Mouse (Mus musculus) hindbrain, embryonic 14.5 days (tissue): ENCODE data around the gene Vmn1r183. TPM values are rescaled to one million over a fixed set of nuclear protein-coding genes. Genes with fewer than 3 reads are reported as not detected.

Experiments
- ATAC-seq: fragments of 200-750 bp; cut with Nextera tagmentation; 2 replicates; pipeline ENCODE4 v1.8.0; 2017; ENCODE audit warnings: moderate number of reproducible peaks, mild to moderate bottlenecking, moderate TSS enrichment, moderate library complexity; ENCODE audit not compliant: low FRiP score
- DNase-seq: peaks from one replicate; pipeline ENCODE4 v3.0.0-alpha.2; 2015; ENCODE audit warnings: low spot score
- H3K27ac ChIP-seq: fragments of 300-500 bp; sonication (generic); 2 replicates; pipeline ENCODE4 v1.5.1; 2014; ENCODE audit warnings: mild to moderate bottlenecking, moderate library complexity
- H3K27me3 ChIP-seq: fragments of 300-500 bp; sonication (generic); 2 replicates; pipeline ENCODE4 v1.6.1; 2014; ENCODE audit warnings: mild to moderate bottlenecking, low read length, mixed read lengths; ENCODE audit not compliant: control insufficient read depth, insufficient read depth
- H3K36me3 ChIP-seq: fragments of 300-500 bp; sonication (generic); replicated peaks from 2 replicates; pipeline ENCODE4 v1.6.1; 2014; ENCODE audit not compliant: control insufficient read depth, insufficient read depth
- H3K4me1 ChIP-seq: fragments of 300-500 bp; sonication (generic); replicated peaks from 2 replicates; pipeline ENCODE4 v1.6.1; 2014; ENCODE audit warnings: antibody characterized with exemption, low read length, mixed read lengths; ENCODE audit not compliant: control insufficient read depth, insufficient read depth
- H3K4me2 ChIP-seq: fragments of 300-500 bp; sonication (generic); replicated peaks from 2 replicates; pipeline ENCODE4 v1.6.1; 2014; ENCODE audit warnings: mild to moderate bottlenecking, moderate library complexity
- H3K4me3 ChIP-seq: fragments of 300-500 bp; sonication (generic); replicated peaks from 2 replicates; pipeline ENCODE4 v1.5.1; 2014; ENCODE audit warnings: mild to moderate bottlenecking, low read length
- H3K9ac ChIP-seq: fragments of 300-500 bp; sonication (generic); 2 replicates; pipeline ENCODE4 v1.6.1; 2014
- H3K9me3 ChIP-seq: fragments of 300-500 bp; sonication (generic); 2 replicates; pipeline ENCODE4 v1.6.1; 2016; ENCODE audit warnings: low read length; ENCODE audit not compliant: control insufficient read depth
- WGBS: fragments of 180-500 bp; shearing (Covaris S2); extraction: QIAGEN DNeasy Blood & Tissue Kit; methylation state at CpG from one replicate; pipeline ENCODE4 v1.1.7; 2014; 5-methylcytosine and 5-hydroxymethylcytosine counted together
- polyA plus RNA-seq: library from polyadenylated mRNA; unstranded; fragments of >200 nt; fragmentation: Nextera tagmentation; extraction: Ambion mirVana; gene quantifications from 2 replicates; pipeline ENCODE4 v1.2.1, GENCODE M21; 2014

The Vmn1r183 gene
- polyA plus RNA-seq, 1 experiment from 2014 or later, result not detected

DNA sequence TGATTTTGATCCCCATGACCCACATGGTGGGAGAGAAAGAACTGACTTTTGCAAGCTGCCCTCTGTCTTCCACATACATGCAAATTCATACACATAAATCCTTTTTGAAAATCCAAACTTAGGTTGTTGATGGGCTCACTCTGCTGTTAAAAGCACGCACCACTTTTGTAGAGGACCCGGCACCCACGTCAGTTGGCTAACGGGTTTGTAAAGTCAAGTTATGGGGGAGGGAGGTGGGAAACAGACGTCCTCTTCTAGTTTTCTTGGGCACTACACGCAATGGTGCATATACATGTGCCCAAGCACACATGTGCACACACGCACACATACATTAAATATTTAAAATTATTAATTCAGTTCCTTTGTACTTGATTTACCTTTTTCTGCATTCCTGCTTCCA lies 57.8 kb downstream of the Vmn1r183 start:
- ATAC-seq (no peak), DNase-seq (no peak)
- Histone ChIP-seq H3K4me2 (no peak overlapping the region), H3K9me3 (peaks cover 37% of the 10 kb centered on the region), H3K4me1 (peaks cover 5% of the 10 kb centered on the region; the same call in 1 of the 2 replicates), H3K27ac (no peak overlapping the region), H3K27me3 (no peaks in the 10 kb centered on the region), H3K4me3 (no peak overlapping the region), H3K9ac (no peak overlapping the region), H3K36me3 (peaks cover 33% of the 10 kb centered on the region)
- WGBS, result 94% methylated on average over 7 of the region's 7 CpGs

DNA sequence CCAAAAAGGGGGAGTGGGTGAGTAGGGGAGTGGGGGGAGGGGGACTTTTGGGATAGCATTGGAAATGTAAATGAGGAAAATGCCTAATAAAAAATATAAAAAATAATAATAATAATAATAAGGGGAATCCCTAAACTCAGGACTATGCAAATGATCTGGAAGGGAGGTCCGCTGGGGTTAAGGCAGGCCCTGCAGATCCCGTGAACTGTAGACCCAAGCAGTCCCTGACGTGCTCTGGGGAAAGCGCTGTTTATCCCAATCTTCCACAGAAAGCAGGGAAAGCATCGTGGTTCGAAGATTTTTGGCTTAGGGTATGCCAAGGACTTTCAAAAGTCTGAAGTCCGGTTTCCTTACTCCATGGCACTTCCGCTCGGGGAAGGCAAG lies 58.7 kb downstream of the Vmn1r183 start:
- Histone ChIP-seq H3K4me1 (peaks cover 5% of the 10 kb centered on the region; the same call in 1 of the 2 replicates), H3K9me3 (peaks cover 28% of the 10 kb centered on the region), H3K27me3 (no peaks in the 10 kb centered on the region), H3K9ac (peak overlapping the region; percentile 34; the same call in 1 of the 2 replicates), H3K36me3 (peaks cover 23% of the 10 kb centered on the region), H3K27ac (no peak overlapping the region), H3K4me2 (peak overlapping the region; percentile 95), H3K4me3 (peak overlapping the region; percentile 68)
- DNase-seq, result no peak
- 6% methylated on average over 9 of the region's 9 CpGs for WGBS
- ATAC-seq, result peak; percentile 78

DNA sequence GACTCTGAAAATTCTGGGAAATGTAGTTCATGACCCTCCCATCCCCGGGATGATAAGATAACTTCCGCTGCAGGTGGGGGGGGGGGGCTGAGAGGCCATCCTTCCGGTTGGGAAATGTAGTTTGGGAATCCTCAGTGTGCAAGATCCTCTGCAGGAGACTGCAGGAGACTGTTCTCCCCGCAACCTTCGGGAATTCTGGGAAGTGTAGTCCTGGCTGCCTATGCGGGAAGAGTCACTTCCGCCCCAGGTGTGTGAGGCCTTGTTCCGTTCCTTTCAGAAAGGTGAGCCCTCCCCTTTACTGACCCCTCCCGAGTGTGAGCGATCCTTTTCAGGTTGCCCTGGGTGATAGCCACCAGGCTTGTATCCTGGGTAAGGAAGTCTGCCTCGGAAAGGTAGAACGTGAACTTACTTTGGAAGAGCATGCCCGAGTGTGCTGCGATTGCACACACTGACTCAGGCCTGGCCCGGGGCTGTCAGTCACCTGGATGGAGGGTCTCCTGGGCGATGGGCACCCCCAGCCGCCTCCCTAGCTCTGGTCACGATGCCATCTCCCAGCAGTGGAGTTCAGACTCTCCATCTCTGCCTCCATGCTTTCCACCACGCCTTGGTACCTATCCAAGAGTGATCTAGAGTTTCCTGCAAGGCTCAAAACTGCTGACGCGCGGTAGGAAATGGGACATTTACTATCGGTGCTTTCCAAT lies 59.3 kb downstream of the Vmn1r183 start, which contains the start of gene Zfp112:
Gene Zfp112, plus strand, starts transcription at position 159 of the 701 bp plus-strand sequence.
- Histone ChIP-seq H3K27ac (peak within 1 kb of the TSS; percentile 61), H3K27me3 (no peaks in the 10 kb centered on the region), H3K4me1 (peaks cover 5% of the 10 kb centered on the region; the same call in 1 of the 2 replicates), H3K36me3 (peaks cover 18% of the 10 kb centered on the region), H3K4me3 (peak within 1 kb of the TSS; percentile 68), H3K9me3 (peaks cover 22% of the 10 kb centered on the region), H3K4me2 (peak within 1 kb of the TSS; percentile 95), H3K9ac (peak within 1 kb of the TSS; percentile 83)
- WGBS, result 1% methylated on average over 23 of the region's 23 CpGs
- peak; percentile 92 for DNase-seq
- ATAC-seq, result peak; percentile 97

DNA sequence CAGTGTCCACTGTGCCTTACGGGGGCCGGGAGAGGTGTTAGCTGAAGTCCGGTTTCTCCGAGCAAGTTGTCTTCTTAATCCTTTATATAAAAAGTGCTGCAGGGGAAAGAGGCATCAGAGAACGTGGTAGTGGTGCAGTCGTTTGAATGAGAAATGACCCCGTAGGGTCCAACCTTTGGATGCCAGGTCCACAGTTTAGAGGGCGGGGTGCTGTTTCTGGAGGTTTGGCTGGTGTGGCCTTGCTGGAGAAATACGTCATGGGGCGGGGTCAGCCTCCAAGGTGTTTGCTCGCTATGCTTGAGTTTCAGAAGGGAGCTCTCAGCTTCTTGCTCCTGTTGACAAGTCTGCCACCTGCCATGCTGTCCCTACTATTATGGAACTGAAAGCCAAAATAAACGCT lies 59.9 kb downstream of the Vmn1r183 start:
- H3K4me3 ChIP-seq, result peak overlapping the region; percentile 68
- H3K27me3 ChIP-seq, result no peaks in the 10 kb centered on the region
- H3K36me3 ChIP-seq, result peaks cover 11% of the 10 kb centered on the region
- H3K4me1 ChIP-seq, result peaks cover 5% of the 10 kb centered on the region; the same call in 1 of the 2 replicates
- peak overlapping the region; percentile 61 for H3K27ac ChIP-seq
- peak overlapping the region; percentile 95 for H3K4me2 ChIP-seq
- DNase-seq (no peak), ATAC-seq (no peak)
- H3K9ac ChIP-seq, result peak overlapping the region; percentile 83
- peaks cover 15% of the 10 kb centered on the region for H3K9me3 ChIP-seq
- 17% methylated on average over 12 of the region's 12 CpGs for WGBS

Other genes with a start within 250 kb of the Vmn1r183 start
- gene Vmn1r175, start 242.6 kb upstream of the Vmn1r183 start, polyA plus RNA-seq, result not detected in 2 replicates
- not detected in 2 replicates for gene Vmn1r176, start 215.9 kb upstream of the Vmn1r183 start, polyA plus RNA-seq
- not detected in 2 replicates for gene Vmn1r177, start 186.8 kb upstream of the Vmn1r183 start, polyA plus RNA-seq
- not detected in 2 replicates for gene Vmn1r178, start 161.2 kb upstream of the Vmn1r183 start, polyA plus RNA-seq
- gene Vmn1r179, start 126.3 kb upstream of the Vmn1r183 start, polyA plus RNA-seq, result not detected in 2 replicates
- gene Vmn1r180, start 102.6 kb upstream of the Vmn1r183 start, polyA plus RNA-seq, result not detected in 2 replicates
- not detected in 2 replicates for gene Vmn1r181, start 78.6 kb upstream of the Vmn1r183 start, polyA plus RNA-seq
- gene V1rd19, start 51.6 kb upstream of the Vmn1r183 start, polyA plus RNA-seq, result not detected in 2 replicates
- 34.3 and 39.6 TPM in 2 replicates for gene Zfp180, start 28.7 kb downstream of the Vmn1r183 start, polyA plus RNA-seq
- gene Zfp112, start 59.1 kb downstream of the Vmn1r183 start, polyA plus RNA-seq, result 8.5 and 9.0 TPM in 2 replicates
- 26.1 and 28.8 TPM in 2 replicates for gene Zfp235, start 80.9 kb downstream of the Vmn1r183 start, polyA plus RNA-seq
- gene Zfp114, start 121.8 kb downstream of the Vmn1r183 start, polyA plus RNA-seq, result 3.7 and 4.0 TPM in 2 replicates
- 4.0 and 5.5 TPM in 2 replicates for gene Zfp111, start 158.2 kb downstream of the Vmn1r183 start, polyA plus RNA-seq
- 2.9 and 3.9 TPM in 2 replicates for gene Zfp109, start 184.3 kb downstream of the Vmn1r183 start, polyA plus RNA-seq
- 7.1 TPM in 2 replicates for gene Zfp108, start 201.5 kb downstream of the Vmn1r183 start, polyA plus RNA-seq
- gene Zfp93, start 217.2 kb downstream of the Vmn1r183 start, polyA plus RNA-seq, result 8.1 and 9.5 TPM in 2 replicates
- 33.5 and 34.0 TPM in 2 replicates for gene Zfp61, start 248.0 kb downstream of the Vmn1r183 start, polyA plus RNA-seq